13 mouse cellular contexts compared by ENCODE assay signal in the genomic region with DNA sequence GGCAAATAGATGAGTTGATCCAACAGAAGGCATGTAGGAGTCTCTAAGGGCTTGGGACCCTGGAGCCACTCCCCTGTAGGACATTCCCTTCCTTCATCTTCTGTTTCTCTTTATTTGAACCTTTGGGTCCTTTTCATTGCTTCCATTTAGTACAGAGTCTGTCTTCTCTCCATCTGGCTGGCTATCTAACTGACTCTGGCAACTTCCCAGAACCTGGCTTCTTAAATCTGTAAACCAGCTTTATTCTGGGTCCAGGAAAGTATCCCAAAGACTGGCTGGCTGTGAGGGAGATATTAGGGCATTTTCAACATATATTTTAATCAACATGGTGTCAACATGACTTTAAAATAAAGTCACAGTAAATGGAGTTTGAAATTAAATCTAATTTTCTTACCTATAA. TPM values are rescaled to one million over a fixed set of nuclear protein-coding genes. Genes with fewer than 3 reads are reported as not detected.
"Had no signal": no experiment of that assay in that cellular context is flagged by ENCODE, and none has a peak within 500 bp of the region (broad histone marks: within the 10 kb centered on the region; RNA-seq: fewer than 3 reads in every experiment).

No protein-coding gene starts in this region.

- DNase-seq: lung, postnatal 14 days; lung, postnatal 36 days; right cerebral cortex, postnatal 14 days; thymus, adult 2 months; thymus, postnatal 25 days; thymus, postnatal 4 days had no signal

RNA-seq across cellular contexts. Expression of gene Gm9747, which starts 4.1 kb away (rescaled TPM):
- total RNA-seq: megakaryocyte progenitor cell, adult 5-6 weeks; midbrain, postnatal 0 days; monocyte, adult 5-6 weeks; neutrophil, adult 5-6 weeks had no signal
- polyA plus RNA-seq: macrophage; spleen, adult 2 months; testis, adult 2 months; thymus, adult 2 months had no signal
